Mouse (Mus musculus) midbrain, postnatal 0 days (tissue): ENCODE measurements around the gene Naif1. TPM values are rescaled to one million over a fixed set of nuclear protein-coding genes. Genes with fewer than 3 reads are reported as not detected.

Source experiments
- ATAC-seq: fragments of 200-750 bp; cut with Nextera tagmentation; 2 replicates; pipeline ENCODE4 v1.8.0; 2017; ENCODE audit warnings: moderate number of reproducible peaks, mild to moderate bottlenecking, moderate TSS enrichment, moderate library complexity; ENCODE audit not compliant: low FRiP score
- DNase-seq: peaks from one replicate; pipeline ENCODE4 v3.0.0-alpha.2; 2015; ENCODE audit warnings: low spot score
- H3K27ac ChIP-seq: fragments of 300-500 bp; sonication (generic); 2 replicates; pipeline ENCODE4 v1.5.1; 2014; ENCODE audit warnings: low read depth, mild to moderate bottlenecking, low read length, mixed read lengths
- H3K27me3 ChIP-seq: fragments of 300-500 bp; sonication (generic); 2 replicates; pipeline ENCODE4 v1.6.1; 2014; ENCODE audit warnings: low read length, control low read depth, mixed read lengths; ENCODE audit not compliant: insufficient read depth
- H3K36me3 ChIP-seq: fragments of 300-500 bp; sonication (generic); 2 replicates; pipeline ENCODE4 v1.6.1; 2014; ENCODE audit warnings: low read length, control low read depth, mixed read lengths; ENCODE audit not compliant: insufficient read depth
- H3K4me1 ChIP-seq: fragments of 300-500 bp; sonication (generic); 2 replicates; pipeline ENCODE4 v1.6.1; 2014; ENCODE audit warnings: mild to moderate bottlenecking, control low read depth, antibody characterized with exemption, low read length, mixed read lengths; ENCODE audit not compliant: insufficient read depth
- H3K4me2 ChIP-seq: fragments of 300-500 bp; sonication (generic); 2 replicates; pipeline ENCODE4 v1.6.1; 2014; ENCODE audit warnings: low read depth, mild to moderate bottlenecking, low read length, mixed read lengths; ENCODE audit not compliant: poor library complexity, severe bottlenecking
- H3K4me3 ChIP-seq: fragments of 300-500 bp; sonication (generic); 2 replicates; pipeline ENCODE4 v1.5.1; 2014; ENCODE audit warnings: low read depth, mild to moderate bottlenecking, low read length, moderate library complexity
- H3K9ac ChIP-seq: fragments of 300-500 bp; sonication (generic); replicated peaks from 2 replicates; pipeline ENCODE4 v1.6.1; 2014; ENCODE audit warnings: mild to moderate bottlenecking, low read length, moderate library complexity, mixed read lengths; ENCODE audit not compliant: poor library complexity, severe bottlenecking
- H3K9me3 ChIP-seq: fragments of 300-500 bp; sonication (generic); 2 replicates; pipeline ENCODE4 v1.6.1; 2016; ENCODE audit warnings: low read length, control low read depth
- CTCF ChIP-seq: IDR thresholded peaks from 2 replicates; pipeline ENCODE4 v1.5.1; 2016; ENCODE audit warnings: antibody characterized with exemption, mild to moderate bottlenecking
- WGBS: fragments of 180-500 bp; shearing (Covaris S2); extraction: QIAGEN DNeasy Blood & Tissue Kit; methylation state at CpG from one replicate; pipeline ENCODE4 v1.1.7; 2014; 5-methylcytosine and 5-hydroxymethylcytosine counted together
- polyA plus RNA-seq: library from polyadenylated mRNA; unstranded; fragments of >200 nt; fragmentation: Nextera tagmentation; extraction: Ambion mirVana; gene quantifications from 2 replicates; pipeline ENCODE4 v1.2.1, GENCODE M21; 2015
- total RNA-seq: library from RNA; depleted of rRNA; stranded (reverse); fragments of >200 nt; gene quantifications from 2 replicates; pipeline ENCODE4 v1.2.3, GENCODE M21; 2014

Naif1 gene
- total and polyA plus RNA-seq, 2 experiments from 2014 or later, result 3.0 to 3.2 TPM

DNA sequence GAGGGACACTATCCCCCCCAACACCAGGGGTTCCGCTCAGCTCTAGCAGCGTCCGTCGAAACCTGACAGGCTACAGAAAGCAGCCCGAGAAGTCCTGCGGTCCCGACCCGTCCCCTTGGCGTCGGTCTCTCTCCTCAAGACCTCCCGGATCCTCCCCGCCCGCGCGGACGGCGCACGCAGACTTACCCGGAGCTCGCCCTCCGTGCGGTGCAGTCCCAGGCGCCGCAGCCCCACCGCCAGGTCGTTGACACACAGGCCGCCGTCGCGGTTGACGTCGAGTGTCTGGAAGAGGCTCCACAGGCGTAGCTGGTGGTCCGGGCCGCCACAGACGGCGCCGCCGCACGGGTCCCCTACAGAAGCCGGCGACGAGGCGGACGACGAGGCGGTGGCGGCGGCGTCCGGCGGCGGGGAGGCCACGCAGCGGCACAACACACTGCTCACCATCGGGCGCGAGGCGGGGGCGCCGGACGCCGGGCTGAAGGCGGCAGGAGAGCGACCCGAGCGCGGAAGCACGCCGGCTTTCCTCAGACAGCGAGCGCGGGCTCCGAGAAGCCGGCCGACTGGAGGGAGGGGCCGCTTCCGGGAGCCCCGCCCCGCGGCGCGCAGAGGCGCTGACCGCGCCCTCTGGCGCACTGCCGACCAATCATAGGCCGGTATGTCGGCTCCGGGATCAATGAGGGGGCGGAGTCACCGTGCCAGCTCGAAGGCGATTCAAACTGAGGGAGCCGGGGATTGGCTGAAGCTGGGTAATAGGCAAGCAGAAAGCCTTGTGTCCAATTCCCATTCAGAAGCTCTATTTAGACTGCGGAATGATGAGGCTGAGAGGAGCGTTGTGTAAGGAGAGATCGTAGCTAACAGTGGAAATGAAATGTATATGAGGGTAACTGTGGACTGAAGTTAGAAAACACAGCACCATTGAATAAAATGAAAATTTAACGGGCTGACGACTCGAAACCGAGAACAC is 906 bp downstream of the Naif1 start, which contains the start of gene Slc25a25:
Gene Slc25a25 (minus strand): TSS at position 565 of the 964 bp plus-strand sequence.
- H3K9ac ChIP-seq, result peak within 1 kb of the TSS; percentile 82
- H3K27ac ChIP-seq, result peak within 1 kb of the TSS; percentile 91
- H3K4me3 ChIP-seq, result peak within 1 kb of the TSS; percentile 80
- H3K27me3 ChIP-seq, result no peaks in the 10 kb centered on the region
- peak; percentile 93 for ATAC-seq
- no peak for TF ChIP-seq CTCF
- H3K4me1 ChIP-seq, result peaks cover 10% of the 10 kb centered on the region; the same call in 1 of the 2 replicates
- peak; percentile 99 for DNase-seq
- peaks cover 6% of the 10 kb centered on the region; the same call in 1 of the 2 replicates for H3K36me3 ChIP-seq
- H3K4me2 ChIP-seq, result peak within 1 kb of the TSS; percentile 66
- under 1% methylated on average over 101 of the region's 103 CpGs for WGBS
- H3K9me3 ChIP-seq, result no peaks in the 10 kb centered on the region

GRCm38 (mm10) chr2:32451870-32452372 is 1.7 kb downstream of the Naif1 start:
- peak; percentile 97 for ATAC-seq

GRCm38 (mm10) chr2:32452441-32452971 is 2.2 kb downstream of the Naif1 start:
- Histone ChIP-seq H3K27ac (peak overlapping the region; percentile 58), H3K9me3 (no peaks in the 10 kb centered on the region), H3K36me3 (peaks cover 10% of the 10 kb centered on the region; the same call in 1 of the 2 replicates), H3K4me3 (peak overlapping the region; percentile 28), H3K9ac (no peak overlapping the region), H3K27me3 (no peaks in the 10 kb centered on the region), H3K4me1 (peaks cover 10% of the 10 kb centered on the region; the same call in 1 of the 2 replicates), H3K4me2 (peak overlapping the region; percentile 50)
- WGBS, result 96% methylated on average over 16 of the region's 16 CpGs
- DNase-seq (no peak), ATAC-seq (no peak)
- TF ChIP-seq CTCF, result peak; percentile 29; the same call in 1 of the 2 replicates

More at GRCm38 (mm10) chr2:32451870-32452372, 1.7 kb downstream of the Naif1 start:
- WGBS, result under 1% methylated on average over 25 of the region's 25 CpGs
- DNase-seq, result peak; percentile 100
- Histone ChIP-seq H3K9ac (no peak overlapping the region), H3K27ac (peak overlapping the region; percentile 91), H3K9me3 (no peaks in the 10 kb centered on the region), H3K4me2 (peak overlapping the region; percentile 66), H3K4me1 (peaks cover 10% of the 10 kb centered on the region; the same call in 1 of the 2 replicates), H3K4me3 (peak overlapping the region; percentile 80), H3K36me3 (peaks cover 10% of the 10 kb centered on the region; the same call in 1 of the 2 replicates), H3K27me3 (no peaks in the 10 kb centered on the region)
- TF ChIP-seq CTCF, result no peak

DNA sequence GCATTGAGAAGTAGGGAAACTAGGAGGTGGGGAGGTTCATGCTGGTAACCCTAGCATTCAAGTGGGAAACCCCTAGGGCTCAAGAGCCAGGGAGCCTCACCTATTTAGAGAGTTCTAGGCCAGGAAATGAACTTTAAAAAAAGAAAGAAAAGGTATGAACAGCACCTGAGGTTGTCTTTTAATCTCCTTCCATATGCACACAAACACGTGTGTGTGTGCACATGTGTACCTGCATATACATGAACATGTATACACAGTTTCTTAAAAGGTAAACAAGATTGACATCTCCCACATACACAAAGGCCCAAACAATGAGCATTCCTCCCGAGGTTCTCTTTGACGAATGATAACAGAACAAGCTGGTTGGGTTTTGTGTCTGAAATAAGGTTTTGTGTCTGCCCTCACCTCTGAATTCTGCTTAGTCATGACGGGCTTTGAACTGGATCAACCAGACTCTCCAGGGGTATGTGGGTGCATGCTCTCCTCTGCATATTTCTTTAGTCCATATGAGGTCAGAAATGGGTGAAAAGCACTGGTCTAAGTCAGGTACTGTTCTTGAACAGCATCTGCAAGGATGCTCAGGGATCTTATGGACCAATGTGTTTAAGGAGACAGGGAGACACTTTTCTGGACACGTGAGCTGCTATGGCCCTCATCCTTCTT is 3.5 kb downstream of the Naif1 start:
- H3K4me1 ChIP-seq, result peaks cover 10% of the 10 kb centered on the region; the same call in 1 of the 2 replicates
- no peak overlapping the region for H3K4me2 ChIP-seq
- H3K9me3 ChIP-seq, result no peaks in the 10 kb centered on the region
- no peak for TF ChIP-seq CTCF
- DNase-seq (no peak), ATAC-seq (no peak)
- no peaks in the 10 kb centered on the region for H3K27me3 ChIP-seq
- no peak overlapping the region for H3K9ac ChIP-seq
- H3K36me3 ChIP-seq, result peaks cover 10% of the 10 kb centered on the region; the same call in 1 of the 2 replicates
- 89% methylated on average over 5 of the region's 5 CpGs for WGBS
- H3K27ac ChIP-seq, result no peak overlapping the region
- no peak overlapping the region for H3K4me3 ChIP-seq

- Histone ChIP-seq H3K27me3 (no peaks in the 10 kb centered on the region), H3K4me3 (no peak overlapping the region), H3K4me2 (no peak overlapping the region), H3K9me3 (no peaks in the 10 kb centered on the region), H3K9ac (no peak overlapping the region), H3K27ac (no peak overlapping the region), H3K36me3 (peaks cover 10% of the 10 kb centered on the region; the same call in 1 of the 2 replicates), H3K4me1 (peaks cover 10% of the 10 kb centered on the region; the same call in 1 of the 2 replicates)
- ATAC-seq, result no peak
- no peak for DNase-seq
- 90% methylated on average over 10 of the region's 10 CpGs for WGBS
- no peak for TF ChIP-seq CTCF
Measured at GRCm38 (mm10) chr2:32454633-32455032, 4.4 kb downstream of the Naif1 start.
